Mouse (Mus musculus): ENCODE results near the gene Retreg3. TPM values are rescaled to one million over a fixed set of nuclear protein-coding genes. Genes with fewer than 3 reads are reported as not detected.

The Retreg3 gene
- 46.2 and 46.3 TPM in 2 replicates for total RNA-seq (2014; rRNA removed)
- 61.2 and 61.5 TPM in 2 replicates for polyA plus RNA-seq (2012; rRNA removed)

DNA sequence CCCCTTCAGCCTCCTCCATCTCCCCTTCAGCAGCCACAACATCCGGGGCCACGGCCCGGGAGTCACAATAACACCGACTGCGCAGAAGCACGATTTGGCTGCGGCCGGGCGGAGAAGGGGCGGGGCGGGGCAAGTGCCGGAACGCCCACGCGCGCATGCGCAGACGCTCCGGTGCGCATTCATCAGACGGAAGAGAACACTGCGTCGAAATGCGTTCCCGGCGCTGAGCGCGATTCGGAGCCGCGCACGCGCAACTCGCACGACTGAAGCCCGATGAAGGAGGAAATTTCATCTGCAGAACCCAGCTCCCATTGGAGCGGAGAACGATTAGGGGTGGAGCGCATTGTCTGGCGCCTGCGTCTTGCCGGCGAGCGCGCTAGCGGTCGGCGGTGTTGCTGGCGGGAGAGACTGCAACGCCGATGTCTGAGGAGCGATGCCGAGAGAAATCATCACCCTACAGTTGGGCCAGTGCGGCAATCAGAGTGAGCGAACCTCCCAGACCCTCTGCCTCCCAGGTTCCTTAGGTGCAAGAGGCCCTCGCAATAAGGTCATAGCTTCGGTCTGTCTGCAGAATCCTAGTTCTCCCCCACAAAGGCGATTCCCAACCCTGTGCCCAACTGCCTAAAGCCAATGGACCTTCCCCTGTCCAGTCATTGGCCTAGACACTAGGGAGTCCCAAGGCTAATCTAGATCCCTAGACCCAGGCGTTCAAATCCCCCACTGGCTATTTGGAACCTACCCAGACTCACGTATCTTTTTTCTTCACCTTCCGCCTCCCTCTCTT is at the start of gene Retreg3, which contains the start of gene Tubg1:
TSS of gene Retreg3 (minus strand) at position 133 of the 784 bp plus-strand sequence.
TSS of gene Tubg1 (plus strand) at position 178 of the 784 bp plus-strand sequence.
- peak within 1 kb of the TSS; percentile 81 for H3K27ac ChIP-seq (replicated peaks; ENCODE audit: insufficient read depth, low read depth, low read length)
- peaks cover 14% of the 10 kb centered on the region for H3K4me1 ChIP-seq (ENCODE audit: control insufficient read depth, insufficient read depth, low read length)
- H3K36me3 ChIP-seq (ENCODE audit: control insufficient read depth, insufficient read depth, low read length): peaks cover 7% of the 10 kb centered on the region
- H3K27me3 ChIP-seq (ENCODE audit: control insufficient read depth, insufficient read depth, low read length): no peaks in the 10 kb centered on the region
- WGBS: under 1% methylated on average over 61 of the region's 61 CpGs
- TF ChIP-seq CTCF (IDR thresholded peaks at IDR 0.05; ENCODE audit: low read depth, low read length): no peak
- peak; percentile 95 for TF ChIP-seq POLR2A (IDR thresholded peaks at IDR 0.05; ENCODE audit: extremely low read depth, insufficient read depth, low read length)
- peak within 1 kb of the TSS; percentile 90 for H3K9ac ChIP-seq (ENCODE audit: low read depth, low read length)
- H3K79me2 ChIP-seq (ENCODE audit: control insufficient read depth, insufficient read depth, low read length): peaks cover 23% of the 10 kb centered on the region
- H3K4me3 ChIP-seq (ENCODE audit: insufficient read depth, low read depth, low read length): peak within 1 kb of the TSS; percentile 87
- DNase-seq (ENCODE audit: extremely low read depth, low read depth, low spot score): peak; percentile 93

DNA sequence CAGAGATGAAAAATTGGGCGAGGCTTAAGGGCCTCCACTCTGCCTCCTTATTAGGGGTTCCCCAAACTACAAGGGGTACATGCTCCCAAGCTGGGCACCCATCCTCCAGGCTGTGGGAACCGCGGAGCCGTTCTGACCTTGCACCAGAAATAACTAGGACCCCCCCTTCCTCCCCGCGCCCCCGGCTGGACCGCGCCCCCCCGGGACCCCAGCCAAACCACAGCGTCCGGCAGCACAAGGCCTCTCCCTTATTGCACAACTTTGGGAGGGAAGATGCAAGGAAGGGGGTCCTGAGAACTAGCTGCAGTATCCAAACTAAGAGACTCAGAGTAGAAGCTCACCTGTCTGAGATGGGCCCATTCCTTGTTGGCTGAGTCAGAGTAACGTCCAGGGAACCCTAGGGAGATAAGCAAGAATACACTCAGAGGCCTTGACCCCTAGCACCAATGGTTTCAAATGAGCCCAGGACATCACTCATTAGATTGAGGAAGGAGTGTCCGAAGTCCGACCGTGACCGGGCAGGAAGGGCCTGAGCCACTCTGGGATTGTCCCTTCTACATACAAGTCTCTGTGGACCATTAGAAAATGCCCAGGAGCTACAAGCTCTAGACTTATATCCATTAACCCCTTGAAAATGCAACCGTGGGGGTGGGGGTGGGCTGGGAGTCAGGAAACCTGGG is 48.7 kb upstream of the Retreg3 start:
- Histone ChIP-seq H3K9ac (ENCODE audit: low read depth, low read length) (no peak overlapping the region), H3K79me2 (ENCODE audit: control insufficient read depth, insufficient read depth, low read length) (peaks cover 12% of the 10 kb centered on the region; the same call in 1 of the 2 replicates), H3K27ac (replicated peaks; ENCODE audit: insufficient read depth, low read depth, low read length) (no peak overlapping the region), H3K4me1 (ENCODE audit: control insufficient read depth, insufficient read depth, low read length) (peaks cover 15% of the 10 kb centered on the region), H3K36me3 (ENCODE audit: control insufficient read depth, insufficient read depth, low read length) (peaks cover 32% of the 10 kb centered on the region), H3K4me3 (ENCODE audit: insufficient read depth, low read depth, low read length) (no peak overlapping the region), H3K27me3 (ENCODE audit: control insufficient read depth, insufficient read depth, low read length) (no peaks in the 10 kb centered on the region)
- no peak for TF ChIP-seq CTCF (IDR thresholded peaks at IDR 0.05; ENCODE audit: low read depth, low read length)
- no peak for TF ChIP-seq POLR2A (IDR thresholded peaks at IDR 0.05; ENCODE audit: extremely low read depth, insufficient read depth, low read length)
- DNase-seq (ENCODE audit: extremely low read depth, low read depth, low spot score): no peak
- WGBS: 56% methylated on average over 18 of the region's 18 CpGs

GRCm38 (mm10) chr11:101167963-101168300 is 48.2 kb upstream of the Retreg3 start:
- H3K9ac ChIP-seq (ENCODE audit: low read depth, low read length): no peak overlapping the region
- H3K79me2 ChIP-seq (ENCODE audit: control insufficient read depth, insufficient read depth, low read length): peaks cover 12% of the 10 kb centered on the region; the same call in 1 of the 2 replicates
- no peak for TF ChIP-seq POLR2A (IDR thresholded peaks at IDR 0.05; ENCODE audit: extremely low read depth, insufficient read depth, low read length)
- TF ChIP-seq CTCF (IDR thresholded peaks at IDR 0.05; ENCODE audit: low read depth, low read length): no peak
- peaks cover 32% of the 10 kb centered on the region for H3K36me3 ChIP-seq (ENCODE audit: control insufficient read depth, insufficient read depth, low read length)
- H3K4me1 ChIP-seq (ENCODE audit: control insufficient read depth, insufficient read depth, low read length): peaks cover 11% of the 10 kb centered on the region
- no peak overlapping the region for H3K4me3 ChIP-seq (ENCODE audit: insufficient read depth, low read depth, low read length)
- 87% methylated on average over 8 of the region's 8 CpGs for WGBS
- no peak overlapping the region for H3K27ac ChIP-seq (replicated peaks; ENCODE audit: insufficient read depth, low read depth, low read length)
- no peak for DNase-seq (ENCODE audit: extremely low read depth, low read depth, low spot score)
- H3K27me3 ChIP-seq (ENCODE audit: control insufficient read depth, insufficient read depth, low read length): no peaks in the 10 kb centered on the region

DNA sequence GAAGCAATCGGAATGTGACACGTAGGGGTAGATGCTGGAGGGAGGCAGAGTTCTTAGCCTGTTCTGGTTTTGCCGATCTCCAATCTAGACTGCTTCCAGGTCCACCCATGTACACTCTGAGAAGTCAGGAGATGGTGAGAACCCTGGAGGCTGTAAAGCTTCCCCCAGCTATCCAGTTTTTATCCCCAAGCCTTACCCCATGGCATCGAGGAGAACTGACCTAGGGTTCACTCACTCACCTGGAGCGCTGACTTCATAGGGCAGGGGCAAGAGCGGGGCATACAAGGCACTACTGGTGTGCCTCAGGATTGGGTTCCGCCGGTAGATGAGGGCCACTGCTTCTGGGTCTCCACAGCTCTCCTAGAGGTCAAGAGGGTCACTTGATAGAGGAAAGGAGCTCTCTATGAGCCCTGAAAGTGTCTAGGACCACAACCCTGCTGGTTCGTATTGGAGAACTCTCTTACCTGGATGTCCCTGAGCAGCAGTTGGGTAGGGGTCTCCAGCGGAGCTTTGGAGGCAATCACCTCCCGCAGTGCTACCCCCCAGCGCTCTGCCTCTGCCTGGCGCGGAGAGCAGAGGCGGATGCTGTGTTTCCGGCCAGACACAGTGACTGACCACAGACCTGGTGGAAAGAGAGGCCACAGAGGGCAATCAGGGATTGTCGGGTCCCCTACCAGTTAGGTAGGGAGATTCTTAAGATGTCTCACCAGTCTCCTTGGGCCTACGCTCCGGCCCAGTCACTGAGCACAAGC is 47.7 kb upstream of the Retreg3 start:
- H3K4me1 ChIP-seq (ENCODE audit: control insufficient read depth, insufficient read depth, low read length): peaks cover 10% of the 10 kb centered on the region
- H3K27ac ChIP-seq (replicated peaks; ENCODE audit: insufficient read depth, low read depth, low read length): no peak overlapping the region
- H3K36me3 ChIP-seq (ENCODE audit: control insufficient read depth, insufficient read depth, low read length): peaks cover 32% of the 10 kb centered on the region
- H3K79me2 ChIP-seq (ENCODE audit: control insufficient read depth, insufficient read depth, low read length): peaks cover 12% of the 10 kb centered on the region; the same call in 1 of the 2 replicates
- H3K27me3 ChIP-seq (ENCODE audit: control insufficient read depth, insufficient read depth, low read length): no peaks in the 10 kb centered on the region
- TF ChIP-seq CTCF (IDR thresholded peaks at IDR 0.05; ENCODE audit: low read depth, low read length) (no peak), POLR2A (IDR thresholded peaks at IDR 0.05; ENCODE audit: extremely low read depth, insufficient read depth, low read length) (no peak)
- H3K9ac ChIP-seq (ENCODE audit: low read depth, low read length): no peak overlapping the region
- no peak for DNase-seq (ENCODE audit: extremely low read depth, low read depth, low spot score)
- H3K4me3 ChIP-seq (ENCODE audit: insufficient read depth, low read depth, low read length): no peak overlapping the region
- 93% methylated on average over 19 of the region's 19 CpGs for WGBS

DNA sequence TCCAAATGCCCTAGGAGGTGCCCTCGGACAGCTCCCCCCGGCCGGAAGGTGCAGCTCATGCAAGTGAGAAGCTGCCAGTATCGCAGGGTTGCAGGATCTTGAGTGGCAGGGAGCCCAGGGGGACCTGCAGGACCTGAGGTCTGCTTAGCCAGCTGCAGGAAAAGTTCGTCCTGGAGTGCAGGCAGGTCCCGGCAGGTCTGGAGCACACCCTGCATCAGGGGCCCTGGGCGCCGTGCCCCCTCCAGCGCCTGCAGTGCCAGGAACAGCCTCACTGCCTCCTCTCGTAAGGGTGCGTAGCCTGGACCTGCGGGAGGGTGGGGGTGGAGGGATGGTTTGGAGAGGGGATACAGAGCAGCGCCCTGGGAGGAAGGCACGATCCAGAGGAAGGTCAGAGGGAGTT is 46.7 kb upstream of the Retreg3 start:
- H3K36me3 ChIP-seq (ENCODE audit: control insufficient read depth, insufficient read depth, low read length): peaks cover 32% of the 10 kb centered on the region
- no peaks in the 10 kb centered on the region for H3K27me3 ChIP-seq (ENCODE audit: control insufficient read depth, insufficient read depth, low read length)
- peaks cover 12% of the 10 kb centered on the region; the same call in 1 of the 2 replicates for H3K79me2 ChIP-seq (ENCODE audit: control insufficient read depth, insufficient read depth, low read length)
- TF ChIP-seq POLR2A (IDR thresholded peaks at IDR 0.05; ENCODE audit: extremely low read depth, insufficient read depth, low read length) (no peak), CTCF (IDR thresholded peaks at IDR 0.05; ENCODE audit: low read depth, low read length) (no peak)
- no peak overlapping the region for H3K4me3 ChIP-seq (ENCODE audit: insufficient read depth, low read depth, low read length)
- 92% methylated on average over 14 of the region's 14 CpGs for WGBS
- no peak overlapping the region for H3K27ac ChIP-seq (replicated peaks; ENCODE audit: insufficient read depth, low read depth, low read length)
- H3K9ac ChIP-seq (ENCODE audit: low read depth, low read length): no peak overlapping the region
- peaks cover 10% of the 10 kb centered on the region for H3K4me1 ChIP-seq (ENCODE audit: control insufficient read depth, insufficient read depth, low read length)
- no peak for DNase-seq (ENCODE audit: extremely low read depth, low read depth, low spot score)
